ENCODE assay signal across 9 mouse cellular contexts in the genomic region with DNA sequence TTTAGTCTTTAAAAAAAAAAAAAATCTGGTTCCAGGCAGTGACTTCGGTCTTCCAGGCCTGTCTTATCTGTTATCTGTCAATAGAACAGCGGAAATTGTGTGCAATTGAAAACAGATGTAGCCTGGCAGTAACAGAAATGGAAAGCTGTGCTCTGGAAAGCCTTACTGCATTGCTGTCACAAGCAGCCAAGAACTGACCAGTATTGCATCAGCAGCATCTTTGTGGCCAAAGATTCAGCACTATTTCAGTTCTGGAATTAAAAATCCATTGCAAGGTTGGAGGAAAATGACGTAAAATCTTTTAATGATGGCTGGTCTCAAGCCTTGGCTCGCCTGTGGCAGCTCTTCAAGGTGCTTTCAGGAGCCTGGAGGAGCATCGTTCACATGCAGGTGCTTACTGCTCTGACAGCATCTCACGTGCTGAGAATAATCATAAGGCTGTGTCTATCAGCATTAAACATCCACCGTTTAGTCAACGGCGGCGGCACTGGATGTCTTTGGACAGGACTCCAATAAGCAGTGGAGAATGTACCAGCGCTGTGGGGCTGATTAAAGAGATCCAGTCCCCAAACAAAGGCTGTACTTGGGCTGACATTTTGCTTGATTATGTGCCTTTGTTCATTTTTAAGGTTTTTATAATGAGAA.
A peak's percentile ranks its signal among the peaks of the same experiment; 100 is the strongest.
DNase-seq lines count a peak whose midpoint lies in the region; ATAC-seq and TF ChIP-seq lines count a peak whose summit lies in the region.
"Had no signal": no experiment of that assay in that cellular context is flagged by ENCODE, and none has a peak within 500 bp of the region (broad histone marks: within the 10 kb centered on the region; RNA-seq: fewer than 3 reads in every experiment).

No protein-coding gene starts in this region.

- intact Hi-C loops in left cerebral cortex, postnatal 25 days (cut with DNase I) = no loop called here

- H3K4me2 ChIP-seq in lung, embryonic 15.5 days = no peak overlapping the region
- no peak overlapping the region for H3K4me2 ChIP-seq in intestine, postnatal 0 days (replicated peaks; ENCODE audit: low read depth)
- H3K4me2 ChIP-seq: limb, embryonic 15.5 days had no signal

- H3K9ac ChIP-seq in lung, embryonic 15.5 days = no peak overlapping the region
- no peak overlapping the region for H3K9ac ChIP-seq in intestine, postnatal 0 days (ENCODE audit: low read depth, low read length)
- H3K9ac ChIP-seq: limb, embryonic 15.5 days had no signal

- WGBS in lung, embryonic 15.5 days = 43% methylated on average over 11 of the region's 11 CpGs
- WGBS in intestine, postnatal 0 days = 57% methylated on average over 11 of the region's 11 CpGs

- no peaks in the 10 kb centered on the region for H3K4me1 ChIP-seq in lung, embryonic 15.5 days
- H3K4me1 ChIP-seq in intestine, postnatal 0 days (replicated peaks; ENCODE audit: control insufficient read depth, insufficient read depth, low read length) = no peaks in the 10 kb centered on the region
- H3K4me1 ChIP-seq: limb, embryonic 15.5 days had no signal

- H3K27ac ChIP-seq in lung, embryonic 15.5 days = no peak overlapping the region
- no peak overlapping the region for H3K27ac ChIP-seq in intestine, postnatal 0 days (ENCODE audit: low read depth, low read length)
- H3K27ac ChIP-seq: limb, embryonic 15.5 days had no signal

- no peaks in the 10 kb centered on the region for H3K27me3 ChIP-seq in lung, embryonic 15.5 days
- H3K27me3 ChIP-seq in intestine, postnatal 0 days (replicated peaks; ENCODE audit: control insufficient read depth, insufficient read depth, low read length) = no peaks in the 10 kb centered on the region
- H3K27me3 ChIP-seq: limb, embryonic 15.5 days had no signal

- peak; percentile 74; the same call in 1 of the 2 replicates for ATAC-seq in lung, embryonic 15.5 days (ENCODE audit: borderline replicate concordance, extremely low read depth, low FRiP score, low TSS enrichment)
- no peak for ATAC-seq in intestine, postnatal 0 days

- no peaks in the 10 kb centered on the region for H3K36me3 ChIP-seq in lung, embryonic 15.5 days
- H3K36me3 ChIP-seq in intestine, postnatal 0 days (ENCODE audit: control insufficient read depth, insufficient read depth) = no peaks in the 10 kb centered on the region
- H3K36me3 ChIP-seq: limb, embryonic 15.5 days had no signal

- H3K9me3 ChIP-seq in lung, embryonic 15.5 days = no peaks in the 10 kb centered on the region
- H3K9me3 ChIP-seq in intestine, postnatal 0 days (ENCODE audit: control insufficient read depth) = no peaks in the 10 kb centered on the region
- H3K9me3 ChIP-seq: limb, embryonic 15.5 days had no signal

- H3K4me3 ChIP-seq in lung, embryonic 15.5 days = no peak overlapping the region
- no peak overlapping the region for H3K4me3 ChIP-seq in intestine, postnatal 0 days (ENCODE audit: low read depth, low read length)
- H3K4me3 ChIP-seq: limb, embryonic 15.5 days had no signal

- DNase-seq in adrenal gland, postnatal 14 days = peak; percentile 23
- DNase-seq in adrenal gland, postnatal 25 days = no peak
- peak; percentile 90 for DNase-seq in MN1 (ENCODE audit: low spot score)
- peak; percentile 37 for DNase-seq in gastrocnemius, postnatal 25 days
- no peak for DNase-seq in left cerebral cortex, postnatal 25 days (ENCODE audit: low spot score in 2 of 2)
- DNase-seq in frontal cortex, postnatal 10 days (ENCODE audit: low spot score in 2 of 2) = no peak

- no peak for TF ChIP-seq CTCF in intestine, postnatal 0 days (IDR thresholded peaks at IDR 0.05; ENCODE audit: low read depth)

Comparison
In these comparisons a context has a peak if more than half of its experiments do, and no peak if none do; other contexts are left out.
1. DNase-seq: peak in adrenal gland, postnatal 14 days (single experiment), MN1 (single experiment) and gastrocnemius, postnatal 25 days (single experiment); none in adrenal gland, postnatal 25 days (single experiment), left cerebral cortex, postnatal 25 days (0 of 2) and frontal cortex, postnatal 10 days (0 of 2).